Mouse (Mus musculus) heart, adult 9 months (tissue): ENCODE measurements around the gene Kmt2e.

Source experiments
- DNase-seq, 2 experiments: peaks; one replicate each; pipeline ENCODE4 v3.0.0; 2022; ENCODE audit warnings: low spot score in 2 of 2

The Kmt2e gene

GRCm38 (mm10) chr5:23410040-23410717 is 24.1 kb upstream of the Kmt2e start:
- peak; percentile 83 to 90 for DNase-seq

GRCm38 (mm10) chr5:23410718-23411101 is 23.5 kb upstream of the Kmt2e start:
- no peak for DNase-seq

GRCm38 (mm10) chr5:23411640-23412039 is 22.6 kb upstream of the Kmt2e start:
- no peak for DNase-seq

- DNase-seq: no peak
Measured at GRCm38 (mm10) chr5:23412247-23412948, 21.8 kb upstream of the Kmt2e start.

- peak; percentile 59 to 78 for DNase-seq
Measured at GRCm38 (mm10) chr5:23413058-23413457, 21.2 kb upstream of the Kmt2e start.

- peak; percentile 86 to 89 for DNase-seq
Measured at GRCm38 (mm10) chr5:23413575-23414470, 20.4 kb upstream of the Kmt2e start.

- peak in 1 of 2 experiments; percentile 72 for DNase-seq
Measured at GRCm38 (mm10) chr5:23414490-23415126, 19.6 kb upstream of the Kmt2e start.

- peak; percentile 67 to 76 for DNase-seq
Measured at GRCm38 (mm10) chr5:23415571-23416285, 18.5 kb upstream of the Kmt2e start.

GRCm38 (mm10) chr5:23416286-23416643 is 18.0 kb upstream of the Kmt2e start:
- no peak for DNase-seq

GRCm38 (mm10) chr5:23417716-23418115 is 16.5 kb upstream of the Kmt2e start:
- no peak for DNase-seq

- peak; percentile 94 to 95 for DNase-seq
Measured at GRCm38 (mm10) chr5:23418147-23418781, 16.0 kb upstream of the Kmt2e start.

GRCm38 (mm10) chr5:23418797-23419595 is 15.2 kb upstream of the Kmt2e start:
- peak in 1 of 2 experiments; percentile 40 for DNase-seq

- DNase-seq: no peak
Measured at GRCm38 (mm10) chr5:23419616-23420170, 14.5 kb upstream of the Kmt2e start.

GRCm38 (mm10) chr5:23420410-23420809 is 13.8 kb upstream of the Kmt2e start:
- no peak for DNase-seq

GRCm38 (mm10) chr5:23421440-23421839 is 12.8 kb upstream of the Kmt2e start:
- no peak for DNase-seq

- DNase-seq: no peak
Measured at GRCm38 (mm10) chr5:23423036-23423435, 11.2 kb upstream of the Kmt2e start.

- DNase-seq: no peak
Measured at GRCm38 (mm10) chr5:23427501-23427900, 6.7 kb upstream of the Kmt2e start.

- no peak for DNase-seq
Measured at GRCm38 (mm10) chr5:23431070-23431864, 3.0 kb upstream of the Kmt2e start.
